Mouse (Mus musculus) bone marrow macrophage, adult 2 months (primary cell): ENCODE measurements around the gene Haghl.

ENCODE experiments used
- CTCF ChIP-seq: IDR thresholded peaks from 2 replicates; pipeline ENCODE4 v1.5.1; 2012; ENCODE audit warnings: low read depth, mild to moderate bottlenecking, low read length, moderate library complexity
- POLR2A ChIP-seq: IDR thresholded peaks from 2 replicates; pipeline ENCODE4 v1.6.1; 2012; ENCODE audit warnings: mild to moderate bottlenecking, low read depth, low read length, borderline replicate concordance

- TF ChIP-seq CTCF = no peak
- TF ChIP-seq POLR2A = no peak
These were observed 4.1 kb downstream of the Haghl start for GRCm38 (mm10) chr17:25781339-25781738.
